Mouse (Mus musculus) ES-Bruce4 (cell line): ENCODE data around the gene Samsn1. TPM values are rescaled to one million over a fixed set of nuclear protein-coding genes. Genes with fewer than 3 reads are reported as not detected.

Experiments
- H3K27ac ChIP-seq: 2 replicates; pipeline ENCODE4 v1.5.1; 2012; ENCODE audit warnings: low read length, inconsistent platforms; ENCODE audit not compliant: insufficient read depth
- H3K27me3 ChIP-seq: 2 replicates; pipeline ENCODE4 v1.6.1; 2012; ENCODE audit warnings: mild to moderate bottlenecking, low read length, inconsistent platforms; ENCODE audit not compliant: control insufficient read depth, poor library complexity, insufficient read depth, severe bottlenecking
- H3K36me3 ChIP-seq: 2 replicates; pipeline ENCODE4 v1.6.1; 2012; ENCODE audit warnings: inconsistent platforms, mild to moderate bottlenecking, low read length, moderate library complexity; ENCODE audit not compliant: control insufficient read depth, poor library complexity, insufficient read depth, severe bottlenecking
- H3K4me1 ChIP-seq: one replicate; pipeline ENCODE4 v1.8.1; 2011; ENCODE audit warnings: low read length; ENCODE audit not compliant: control insufficient read depth, insufficient read depth
- H3K4me3 ChIP-seq: 2 replicates; pipeline ENCODE4 v1.5.1; 2011; ENCODE audit warnings: low read depth, mild to moderate bottlenecking, low read length
- H3K9ac ChIP-seq: 2 replicates; pipeline ENCODE4 v1.6.1; 2012; ENCODE audit warnings: low read depth, mild to moderate bottlenecking, inconsistent platforms; ENCODE audit not compliant: poor library complexity, severe bottlenecking
- H3K9me3 ChIP-seq: replicated peaks from 2 replicates; pipeline ENCODE4 v1.6.1; 2012; ENCODE audit warnings: mild to moderate bottlenecking, low read length, inconsistent platforms; ENCODE audit not compliant: control insufficient read depth, poor library complexity, insufficient read depth, severe bottlenecking
- CTCF ChIP-seq: IDR thresholded peaks from one replicate; pipeline ENCODE4 v1.8.1; 2011; ENCODE audit warnings: low read depth, low read length
- EP300 ChIP-seq: IDR thresholded peaks from 2 replicates; pipeline ENCODE4 v1.6.1; 2011; ENCODE audit warnings: low read depth, low read length; ENCODE audit not compliant: insufficient read depth
- POLR2A ChIP-seq: IDR thresholded peaks from one replicate; pipeline ENCODE4 v1.8.1; 2011; ENCODE audit warnings: low read length; ENCODE audit not compliant: insufficient read depth
- polyA plus RNA-seq: library from polyadenylated mRNA; stranded (reverse); fragments of >200 nt; gene quantifications from 2 replicates; pipeline ENCODE4 v1.2.4, GENCODE M21; 2011; ENCODE audit warnings: low read depth; ENCODE audit not compliant: missing spikeins, insufficient read depth, insufficient read length

Gene Samsn1
- polyA plus RNA-seq, 1 experiment = not detected

DNA sequence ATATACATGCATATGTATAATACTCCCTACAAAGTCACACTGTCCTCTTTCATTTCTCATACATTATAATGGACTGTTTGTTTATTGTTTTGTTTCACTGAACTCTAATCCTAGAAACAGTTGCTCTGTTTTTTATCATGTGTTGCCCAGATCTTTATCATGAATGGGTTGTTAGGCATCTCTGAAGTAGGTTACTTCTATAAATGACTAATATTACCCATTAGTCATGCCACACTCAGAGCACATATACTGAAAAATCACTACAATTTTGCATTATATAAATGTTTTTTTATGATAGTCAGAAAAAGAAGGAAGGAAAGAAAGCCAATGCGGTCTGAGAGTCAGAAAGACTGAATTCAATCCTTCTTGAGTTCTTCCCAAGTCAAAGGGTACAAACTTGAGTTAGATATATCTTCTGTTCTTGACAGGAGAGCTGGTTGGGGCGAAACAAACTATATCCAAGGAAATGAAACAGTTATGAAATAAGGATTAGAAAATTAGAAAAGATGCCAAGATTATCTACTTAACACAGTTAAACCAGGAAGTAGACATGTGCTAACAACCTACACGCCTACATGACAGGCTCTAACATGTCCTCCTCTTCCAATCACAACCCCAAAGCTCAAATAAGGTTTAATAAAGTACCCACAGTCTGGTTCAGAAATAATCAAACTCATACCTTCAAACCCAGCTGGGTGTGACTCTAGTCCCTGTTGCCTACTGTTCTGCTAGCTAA is 122.0 kb downstream of the Samsn1 start:
- H3K9me3 ChIP-seq = no peaks in the 10 kb centered on the region
- H3K27ac ChIP-seq = no peak overlapping the region
- no peaks in the 10 kb centered on the region for H3K27me3 ChIP-seq
- no peaks in the 10 kb centered on the region for H3K4me1 ChIP-seq
- TF ChIP-seq POLR2A (no peak), EP300 (no peak), CTCF (no peak)
- H3K36me3 ChIP-seq = no peaks in the 10 kb centered on the region
- H3K4me3 ChIP-seq = no peak overlapping the region
- no peak overlapping the region for H3K9ac ChIP-seq

DNA sequence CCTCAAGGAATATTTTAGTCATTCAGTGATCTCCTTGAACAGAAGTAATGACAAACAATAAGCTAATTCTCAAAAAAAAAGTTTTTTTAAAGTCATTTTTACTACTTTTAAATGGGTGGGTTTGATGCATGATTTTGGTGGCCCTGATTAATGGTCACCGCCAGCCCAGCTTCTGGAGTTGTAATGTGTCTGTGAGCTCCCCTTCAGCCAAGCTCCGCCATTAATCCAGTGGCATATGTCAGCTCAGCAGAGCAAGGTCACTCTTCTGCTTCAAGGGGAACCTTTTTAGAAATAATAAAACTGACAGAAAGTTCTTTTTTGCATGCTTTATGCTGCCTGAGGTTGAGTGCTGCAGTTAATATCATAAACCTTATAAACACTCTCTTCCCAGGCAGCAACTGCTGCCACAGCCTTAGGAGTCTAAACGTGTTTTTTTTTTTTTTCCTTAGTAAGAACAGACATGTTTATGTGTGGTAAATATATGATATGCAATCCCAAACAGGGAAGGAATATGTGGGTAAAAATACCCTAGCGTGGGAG is 124.2 kb downstream of the Samsn1 start:
- Histone ChIP-seq H3K27me3 (no peaks in the 10 kb centered on the region), H3K9me3 (no peaks in the 10 kb centered on the region), H3K4me1 (no peaks in the 10 kb centered on the region), H3K27ac (no peak overlapping the region), H3K4me3 (no peak overlapping the region), H3K9ac (no peak overlapping the region), H3K36me3 (no peaks in the 10 kb centered on the region)
- TF ChIP-seq EP300 (no peak), CTCF (no peak), POLR2A (no peak)

DNA sequence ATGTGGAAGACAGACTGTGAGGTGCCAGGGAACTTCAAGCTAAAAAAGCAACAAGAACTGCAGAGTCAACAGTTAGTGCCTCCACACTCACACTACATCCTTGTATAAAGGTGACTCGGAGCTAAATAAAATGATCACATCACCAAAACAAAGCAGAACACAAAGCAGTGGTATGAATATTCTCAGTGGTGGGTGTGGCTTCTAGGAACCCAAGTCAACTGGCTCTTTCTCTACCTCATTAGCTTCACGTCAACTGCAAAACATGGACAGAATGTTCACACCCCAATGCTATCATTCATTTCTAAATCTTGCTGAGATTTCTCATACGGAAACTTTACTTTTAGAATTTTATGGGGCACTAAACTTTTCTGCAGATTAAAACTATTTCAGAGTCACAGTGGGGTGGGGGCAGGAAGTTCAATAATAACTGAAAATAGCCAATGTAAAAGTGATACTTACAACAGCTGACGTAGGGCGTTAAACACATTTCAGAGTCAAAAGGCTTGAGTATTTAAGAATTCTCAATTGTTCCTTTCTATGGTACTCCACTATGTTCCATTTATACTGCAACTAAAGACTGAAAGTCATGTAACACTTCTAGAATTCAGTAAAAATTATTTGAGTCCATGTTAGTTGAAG is 127.7 kb downstream of the Samsn1 start:
- H3K27me3 ChIP-seq = no peaks in the 10 kb centered on the region; the same call in 1 of the 2 replicates
- TF ChIP-seq POLR2A = no peak
- no peak for TF ChIP-seq CTCF
- TF ChIP-seq EP300 = no peak
- no peak overlapping the region for H3K27ac ChIP-seq
- H3K36me3 ChIP-seq = no peaks in the 10 kb centered on the region
- no peaks in the 10 kb centered on the region for H3K9me3 ChIP-seq
- H3K9ac ChIP-seq = no peak overlapping the region
- H3K4me1 ChIP-seq = no peaks in the 10 kb centered on the region
- no peak overlapping the region for H3K4me3 ChIP-seq

DNA sequence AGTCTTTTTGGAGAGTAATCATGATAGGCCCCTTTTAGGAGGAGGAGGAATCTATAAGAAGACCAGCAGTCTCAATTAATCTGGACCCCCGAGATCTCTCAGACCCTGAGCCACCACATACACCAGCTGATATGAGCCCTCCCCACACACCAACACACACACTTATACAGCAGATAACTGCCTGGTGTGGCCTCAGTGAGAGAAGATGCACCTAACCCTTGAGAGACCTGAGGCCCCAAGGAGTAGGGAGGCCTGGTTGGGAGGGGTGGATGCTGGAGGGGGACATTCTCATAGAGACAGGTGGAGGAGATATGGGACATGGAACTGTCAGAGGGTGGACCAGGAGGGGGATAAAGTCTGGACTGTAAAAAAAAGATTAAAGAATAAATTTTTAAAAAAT is 128.6 kb downstream of the Samsn1 start:
- no peaks in the 10 kb centered on the region for H3K36me3 ChIP-seq
- no peaks in the 10 kb centered on the region for H3K9me3 ChIP-seq
- H3K4me1 ChIP-seq = no peaks in the 10 kb centered on the region
- H3K4me3 ChIP-seq = no peak overlapping the region
- H3K9ac ChIP-seq = no peak overlapping the region
- TF ChIP-seq POLR2A (no peak), CTCF (no peak), EP300 (no peak)
- H3K27ac ChIP-seq = no peak overlapping the region
- no peaks in the 10 kb centered on the region; the same call in 1 of the 2 replicates for H3K27me3 ChIP-seq

DNA sequence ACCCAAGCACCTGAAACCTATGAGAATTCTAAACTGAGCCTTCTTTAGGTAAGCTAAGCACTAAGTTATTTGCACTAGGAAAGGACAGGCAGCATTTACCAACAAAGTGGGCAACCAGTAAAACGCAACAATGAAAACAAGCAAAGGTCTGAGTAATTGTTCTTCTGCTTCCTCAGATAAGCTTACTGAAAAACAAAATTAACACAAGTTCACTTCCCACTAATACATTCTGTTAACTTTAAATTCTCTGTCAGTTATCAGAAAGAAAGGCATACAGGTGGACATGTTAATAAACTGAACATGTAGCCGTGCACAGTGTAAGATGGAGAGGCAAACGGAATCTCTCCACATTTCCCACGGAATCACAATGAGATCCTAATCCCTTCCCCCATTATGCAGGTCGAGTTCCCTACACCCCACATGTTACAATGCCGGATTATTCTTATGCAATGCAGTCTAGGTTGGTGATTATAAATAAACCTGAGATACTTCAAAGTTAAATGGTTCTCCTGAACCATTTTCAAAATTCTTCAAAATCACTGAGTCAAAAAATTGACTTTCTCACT is 132.9 kb downstream of the Samsn1 start:
- Histone ChIP-seq H3K4me3 (no peak overlapping the region), H3K27me3 (no peaks in the 10 kb centered on the region; the same call in 1 of the 2 replicates), H3K36me3 (no peaks in the 10 kb centered on the region), H3K27ac (no peak overlapping the region), H3K9me3 (no peaks in the 10 kb centered on the region), H3K9ac (no peak overlapping the region), H3K4me1 (no peaks in the 10 kb centered on the region)
- TF ChIP-seq EP300 (no peak), POLR2A (no peak), CTCF (no peak)
